Mouse (Mus musculus): ENCODE data around the gene Noc2l.

Noc2l gene

DNA sequence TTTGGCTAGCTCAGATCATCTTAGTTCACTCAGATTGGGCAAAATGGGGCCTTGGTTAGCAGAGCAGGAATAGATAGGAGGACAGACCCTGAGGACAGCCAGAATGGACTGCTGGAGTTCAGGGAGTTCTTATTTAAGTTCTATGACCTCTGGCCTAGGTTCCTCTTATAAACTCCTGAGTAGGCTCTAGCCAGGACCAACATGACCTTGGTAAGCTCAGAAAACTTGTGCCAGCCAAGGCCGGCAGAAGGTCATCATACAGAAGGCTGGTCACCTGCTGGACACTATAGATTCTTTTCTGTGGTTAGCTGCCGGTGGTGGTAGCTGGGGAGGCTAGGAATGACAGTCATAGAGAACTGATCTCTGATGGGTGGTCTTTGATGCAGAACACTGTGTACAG, 19.6 kb upstream of the Noc2l start:
- DNase-seq (ENCODE audit: low read depth, low spot score) = no peak

DNA sequence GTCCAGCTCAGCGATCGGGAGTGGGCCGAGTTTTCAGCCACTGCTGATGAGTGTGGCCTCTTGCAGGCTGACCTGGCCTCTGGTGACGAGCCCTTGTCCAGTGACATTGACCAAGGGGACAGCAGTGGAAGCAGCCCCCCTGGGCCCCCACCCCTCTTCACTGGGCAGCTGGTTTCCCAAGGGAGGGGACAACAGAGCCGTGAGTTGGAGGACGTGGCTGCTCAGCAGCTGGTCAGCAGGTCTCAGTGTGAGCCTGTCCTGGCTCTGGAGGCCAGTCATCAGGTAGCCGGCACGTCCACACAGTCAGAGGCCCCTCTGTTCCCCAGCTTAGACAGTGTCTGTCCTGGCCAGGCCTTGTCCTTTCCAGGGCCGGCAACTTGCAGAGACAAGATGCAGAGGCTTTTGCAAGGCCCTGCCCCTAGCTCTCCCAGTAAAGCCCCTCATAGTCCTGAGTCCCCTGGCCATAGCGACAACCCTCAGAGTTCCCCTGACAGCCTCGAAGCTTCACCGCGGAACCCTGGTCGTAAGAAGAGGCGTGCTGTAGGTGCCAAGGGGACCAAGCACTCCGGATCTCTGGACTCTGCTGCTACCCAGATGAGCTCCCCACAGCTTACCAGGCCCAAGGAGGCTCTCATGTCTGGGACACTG, 18.7 kb upstream of the Noc2l start:
- no peak for DNase-seq (ENCODE audit: low read depth, low spot score)

DNA sequence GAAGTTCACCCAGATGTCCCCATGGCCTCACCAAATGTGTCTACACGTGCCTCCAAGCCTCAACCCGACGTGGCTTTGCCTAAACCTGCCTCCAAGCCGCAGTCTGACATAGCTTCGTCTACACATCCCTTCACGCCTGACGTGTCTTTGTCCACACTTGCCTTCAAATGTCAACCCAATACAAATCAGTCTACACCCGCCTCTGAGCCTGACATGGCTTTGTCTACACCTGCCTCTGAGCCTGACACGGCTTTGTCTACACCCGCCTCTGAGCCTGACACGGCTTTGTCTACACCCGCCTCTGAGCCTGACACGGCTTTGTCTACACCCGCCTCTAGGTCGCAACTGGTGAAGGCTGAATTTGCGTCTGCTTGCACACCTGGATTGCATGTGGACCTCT, 18.0 kb upstream of the Noc2l start:
- no peak for DNase-seq (ENCODE audit: low read depth, low spot score)

DNA sequence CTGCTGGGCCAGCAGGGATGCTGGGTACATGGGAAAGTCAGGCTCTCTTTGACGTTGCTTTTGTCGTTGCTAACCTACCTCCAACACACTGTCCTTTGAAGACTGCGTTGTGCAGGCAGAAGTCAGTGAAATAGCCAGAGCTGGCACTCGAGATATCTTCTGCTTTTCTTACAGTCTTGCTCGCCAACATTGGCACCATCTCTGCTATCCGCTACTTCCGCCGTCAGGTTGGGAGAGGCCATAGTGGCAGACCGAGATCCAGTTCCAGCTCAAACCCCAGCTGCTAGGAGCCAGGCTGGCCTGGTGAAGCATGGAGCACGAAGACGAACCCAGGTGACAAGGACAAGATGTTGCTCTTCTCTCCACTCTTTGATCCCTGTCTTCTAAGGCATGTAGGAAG, 15.9 kb upstream of the Noc2l start:
- DNase-seq (ENCODE audit: low read depth, low spot score) = no peak

DNA sequence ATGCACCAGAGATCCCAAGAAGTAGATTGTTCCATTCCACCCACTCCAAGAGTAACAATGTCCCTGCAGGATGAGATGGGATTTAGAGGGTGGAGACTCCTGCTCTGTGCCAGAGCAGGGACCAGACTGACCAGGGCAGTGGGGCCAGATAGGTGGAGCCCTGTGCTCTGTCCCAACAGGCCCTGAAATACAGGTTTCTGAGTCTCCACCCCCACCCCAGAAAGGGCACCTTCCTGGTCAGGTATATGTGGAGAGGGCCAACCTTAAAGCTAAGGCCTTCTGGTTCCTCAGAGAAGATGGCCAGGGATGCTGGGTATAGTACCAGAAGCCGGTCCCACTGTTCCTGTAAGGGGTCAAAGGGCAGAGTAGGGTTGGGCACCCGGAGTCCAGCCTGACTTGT, 11.5 kb upstream of the Noc2l start:
- DNase-seq (ENCODE audit: low read depth, low spot score) = no peak

DNA sequence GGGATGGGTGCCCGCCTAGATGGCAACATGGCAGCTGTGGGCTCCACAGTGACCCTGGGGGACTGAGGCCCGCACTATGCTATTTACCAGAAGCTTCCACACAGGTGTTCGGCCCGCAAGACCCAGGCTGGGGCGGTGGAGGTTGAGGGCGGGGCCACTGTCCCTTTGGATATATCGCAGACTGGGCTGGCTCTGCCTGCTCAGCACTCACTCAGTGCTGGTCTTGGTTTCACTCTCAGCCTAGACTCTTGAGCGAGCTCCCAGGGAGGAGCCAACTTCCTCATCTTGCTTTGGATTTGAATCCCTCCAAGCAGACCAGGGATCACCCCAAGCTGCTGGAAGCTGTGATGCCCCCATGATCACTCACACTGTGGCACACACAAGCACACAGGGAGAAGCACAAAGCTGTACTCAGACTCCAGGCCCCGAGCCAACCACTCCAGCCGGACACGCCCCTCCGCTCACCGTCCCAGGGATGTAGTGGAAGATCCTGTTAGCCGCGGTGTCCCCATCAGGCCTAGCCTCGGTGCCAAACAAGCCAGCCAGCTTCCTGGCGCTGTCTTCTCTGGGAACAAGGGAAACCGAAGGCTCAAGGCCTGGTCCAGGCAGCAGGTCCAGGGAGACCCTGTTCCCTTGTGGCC, 7.9 kb upstream of the Noc2l start:
- no peak for DNase-seq (ENCODE audit: low read depth, low spot score)

DNA sequence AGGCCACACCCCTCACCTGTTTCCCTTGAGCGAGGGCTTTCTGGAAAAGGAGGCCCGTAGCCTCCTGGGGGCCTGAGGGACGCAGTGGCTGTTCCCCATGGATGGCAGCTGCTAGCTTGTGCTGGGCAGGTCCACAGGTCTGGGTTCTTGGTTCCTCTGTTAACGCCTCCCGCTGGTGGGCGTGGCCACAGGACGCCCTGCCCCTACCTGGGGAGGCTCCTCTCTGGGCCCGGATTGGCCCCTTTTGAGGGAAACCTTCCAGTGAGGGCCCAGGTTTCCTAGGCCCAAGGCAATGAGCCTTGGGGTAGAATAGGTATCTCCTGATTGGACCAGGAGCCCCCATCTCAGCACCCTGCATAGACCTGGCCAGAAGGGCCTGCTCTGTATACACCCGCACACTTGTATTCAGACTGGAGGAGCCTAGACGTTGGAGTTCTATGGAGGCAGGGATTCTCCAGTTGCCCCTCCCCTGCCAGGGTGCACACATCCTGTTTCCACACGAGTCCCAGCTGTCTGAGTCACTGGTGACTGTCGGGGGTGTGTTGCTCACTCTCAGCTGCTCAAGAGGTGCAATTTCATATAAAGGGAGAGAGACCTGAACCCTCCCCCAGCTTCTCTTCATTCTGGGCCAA, 7.3 kb upstream of the Noc2l start:
- DNase-seq (ENCODE audit: low read depth, low spot score) = no peak

DNA sequence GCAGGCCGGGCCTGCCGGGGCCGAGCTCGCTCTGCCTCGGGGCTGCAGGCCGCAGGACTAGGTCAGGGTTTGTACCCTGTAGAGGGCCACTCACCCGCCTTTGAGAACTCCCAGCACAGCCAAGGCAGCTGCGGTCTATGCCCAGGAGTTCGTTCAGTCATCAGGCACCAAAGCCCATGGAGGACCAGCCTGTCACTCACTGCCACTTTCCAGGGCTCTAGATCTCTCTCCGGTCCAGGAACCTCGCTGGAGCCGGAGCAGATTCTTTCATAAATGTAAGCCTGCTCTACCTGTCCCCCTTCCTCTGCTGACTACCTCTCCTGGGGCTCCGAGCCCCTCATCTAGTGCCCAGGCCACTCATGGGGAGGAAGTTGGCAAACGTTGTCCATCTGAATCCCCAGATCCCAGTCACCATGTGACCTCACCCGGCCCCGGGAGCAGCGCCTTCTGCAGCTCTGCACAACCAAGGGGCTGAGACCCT, 1.7 kb upstream of the Noc2l start:
- DNase-seq (ENCODE audit: low read depth, low spot score) = no peak

DNA sequence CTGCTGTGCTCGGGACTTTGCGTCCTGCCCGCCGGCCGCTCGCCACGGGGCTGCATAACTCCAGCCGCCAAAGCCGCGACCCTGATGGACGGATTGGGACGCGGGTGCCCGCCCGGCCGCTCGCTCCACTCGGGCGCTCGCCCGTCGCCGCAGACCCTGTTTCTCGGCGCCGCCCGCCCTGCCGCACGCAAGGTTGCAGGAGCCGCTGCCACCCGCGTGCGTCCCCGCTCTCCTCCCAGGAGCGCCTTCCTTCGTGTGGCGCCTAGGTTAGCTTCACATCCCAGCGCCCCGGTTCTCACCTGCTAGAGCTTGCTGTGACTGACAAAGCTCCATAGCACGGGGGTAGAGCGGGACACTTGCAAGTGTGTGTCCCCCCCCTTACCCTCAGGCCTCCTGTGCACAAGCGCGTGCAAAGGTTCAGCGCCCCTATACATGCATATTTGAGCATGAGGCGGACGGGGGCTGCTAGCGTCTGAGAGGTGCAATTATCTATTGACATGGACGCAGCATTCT, 1.1 kb upstream of the Noc2l start, which contains the start of gene Plekhn1:
TSS of gene Plekhn1 (minus strand) at position 157 of the 513 bp plus-strand sequence.
- DNase-seq (ENCODE audit: low read depth, low spot score) = peak; percentile 68

DNA sequence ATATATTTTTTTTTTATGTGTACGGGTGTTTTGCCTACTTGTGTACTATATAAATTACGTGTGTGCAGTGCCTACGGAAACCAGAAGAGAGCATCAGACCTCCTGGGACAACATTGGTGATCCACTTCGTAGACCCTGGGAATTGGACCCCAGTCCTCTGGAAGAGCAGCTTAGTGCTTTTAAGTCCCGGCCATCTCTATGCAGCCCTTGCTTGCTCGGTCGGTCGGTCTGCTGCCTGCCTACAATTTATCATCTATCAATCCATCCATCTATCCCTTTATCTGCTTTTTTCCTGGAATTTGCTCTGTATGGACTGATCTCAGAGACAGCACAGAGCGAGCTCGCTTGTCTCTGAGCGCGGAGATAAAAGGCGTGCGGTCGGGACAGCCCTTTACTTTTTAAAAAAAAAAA, 445 bp upstream of the Noc2l start:
- peak; percentile 75 for DNase-seq (ENCODE audit: low read depth, low spot score)

DNA sequence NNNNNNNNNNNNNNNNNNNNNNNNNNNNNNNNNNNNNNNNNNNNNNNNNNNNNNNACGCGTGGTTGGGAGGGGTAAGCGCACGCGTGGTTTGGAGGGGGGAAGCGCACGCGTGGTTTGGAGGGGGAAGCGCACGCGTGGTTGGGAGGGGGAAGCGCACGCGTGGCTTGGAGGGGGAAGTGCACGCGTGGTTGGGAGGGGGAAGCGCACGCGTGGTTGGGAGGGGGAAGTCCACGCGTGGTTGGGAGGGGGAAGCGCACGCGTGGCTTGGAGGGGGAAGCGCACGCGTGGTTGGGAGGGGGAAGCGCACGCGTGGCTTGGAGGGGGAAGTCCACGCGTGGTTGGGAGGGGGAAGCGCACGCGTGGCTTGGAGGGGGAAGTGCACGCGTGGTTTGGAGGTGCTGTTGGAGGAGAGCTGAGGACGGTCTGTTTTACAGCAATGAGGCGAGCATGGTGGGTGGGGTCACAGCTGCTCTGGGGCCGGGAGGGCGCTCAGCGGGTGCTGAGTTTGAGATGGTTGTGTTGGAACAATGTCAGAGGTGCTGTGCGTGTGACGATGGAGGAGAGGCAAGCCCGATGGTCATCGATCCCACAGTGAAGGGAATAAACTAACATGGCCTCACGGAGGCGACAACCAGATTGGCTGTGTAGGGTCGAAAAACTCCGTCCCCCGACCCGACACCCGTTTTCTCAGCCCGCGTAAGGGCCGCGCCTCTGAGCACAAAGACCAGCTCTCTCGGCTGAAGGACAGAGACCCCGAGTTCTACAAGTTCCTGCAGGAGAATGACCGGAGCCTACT, 1.0 kb downstream of the Noc2l start:
- DNase-seq (ENCODE audit: low read depth, low spot score) = no peak

DNA sequence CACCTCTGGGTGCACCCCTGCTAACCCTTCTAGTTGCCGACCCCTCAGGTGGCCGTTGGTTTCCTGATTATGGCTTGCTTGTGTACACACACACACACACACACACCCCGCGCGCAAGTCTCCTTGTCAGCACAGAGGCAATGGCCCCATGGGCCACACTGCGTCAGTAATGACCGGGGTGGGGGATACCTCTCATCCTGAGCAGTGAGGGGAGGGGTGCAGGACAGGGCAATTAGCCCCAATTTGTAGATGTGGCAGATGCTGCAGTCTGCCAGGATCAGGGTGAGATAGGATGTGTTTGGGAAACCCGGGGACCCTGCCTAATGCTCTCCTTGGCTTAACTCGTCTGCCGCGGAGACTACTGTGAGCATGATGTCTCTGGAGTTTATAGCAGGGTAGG, 13.8 kb downstream of the Noc2l start:
- no peak for DNase-seq (ENCODE audit: low read depth, low spot score)

DNA sequence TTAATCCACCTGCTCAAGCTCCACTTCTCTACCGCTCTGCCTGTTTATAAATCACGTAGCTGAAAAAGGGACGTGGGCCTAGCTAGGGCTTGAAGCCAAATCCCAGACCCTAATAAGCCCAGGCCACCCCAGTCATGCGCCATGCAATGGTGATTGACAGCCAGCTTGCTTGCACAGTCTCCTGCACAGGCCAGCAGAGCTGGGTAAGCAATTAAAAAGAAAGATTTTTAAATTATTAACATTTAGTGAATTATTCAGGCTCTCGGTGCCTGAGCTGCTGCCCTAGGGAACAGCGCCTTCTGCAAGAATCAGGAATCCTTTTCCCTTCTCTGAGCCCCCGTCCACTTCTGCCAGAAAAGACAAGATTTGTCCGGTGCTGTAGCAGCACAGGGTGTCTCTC, 15.3 kb downstream of the Noc2l start:
- no peak for DNase-seq (ENCODE audit: low read depth, low spot score)

DNA sequence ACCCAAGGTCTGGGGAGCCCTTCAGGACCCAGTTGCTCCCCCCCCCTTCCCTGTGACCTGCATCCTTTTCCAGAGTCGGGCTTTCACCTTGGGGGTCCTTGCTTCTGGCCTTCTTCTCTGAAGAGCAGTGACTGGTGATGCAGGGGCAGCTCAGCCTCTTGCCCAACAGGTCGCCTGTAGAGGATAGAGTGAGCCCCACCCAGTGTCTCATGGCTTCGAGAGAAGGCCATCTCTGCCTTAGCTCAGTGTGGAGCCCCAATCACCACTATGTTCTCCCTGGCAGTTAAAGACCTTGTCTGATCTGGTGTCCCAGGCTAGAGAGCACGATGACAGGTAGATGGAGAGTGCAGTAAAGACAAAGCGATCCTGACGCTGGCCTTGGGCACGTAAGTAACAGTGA, 16.3 kb downstream of the Noc2l start:
- DNase-seq (ENCODE audit: low read depth, low spot score) = no peak

DNA sequence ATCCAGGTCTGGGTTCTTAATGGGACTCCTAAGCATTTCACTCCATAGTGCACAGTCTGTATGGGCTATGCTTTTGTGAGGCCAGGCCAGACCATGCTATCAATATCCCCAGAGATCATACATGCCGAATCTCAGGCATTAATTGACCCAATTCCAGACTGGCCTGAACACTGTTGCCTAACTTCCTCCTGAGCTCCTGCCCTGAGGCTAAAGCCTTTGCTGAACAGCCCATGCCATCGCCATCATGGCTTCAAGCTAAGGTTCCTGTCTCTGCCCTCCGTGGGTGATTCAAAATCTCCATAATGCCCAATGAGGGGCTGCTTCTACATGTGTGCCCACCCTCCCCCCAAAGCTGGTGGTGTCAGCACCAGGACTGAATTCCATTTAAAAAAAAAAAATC, 16.8 kb downstream of the Noc2l start:
- no peak for DNase-seq (ENCODE audit: low read depth, low spot score)

DNA sequence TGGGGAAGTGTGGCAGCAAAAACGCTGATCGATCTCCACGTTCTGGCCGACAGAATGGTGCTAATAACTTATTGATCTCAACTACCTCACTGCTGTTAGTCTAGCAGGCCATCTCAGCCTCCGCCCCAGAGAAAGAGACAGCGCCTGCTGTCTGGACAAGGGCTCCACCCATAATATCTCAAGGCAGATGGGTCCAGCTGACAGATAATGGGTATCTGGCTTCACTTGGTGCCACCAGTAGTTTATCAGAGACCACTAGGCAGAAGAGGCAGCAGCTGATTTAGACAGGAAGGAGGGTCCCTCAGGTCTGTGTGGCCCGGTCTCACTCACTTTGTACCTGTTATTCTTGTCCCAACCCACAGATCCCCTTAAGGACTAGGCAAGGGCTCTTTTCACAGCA, 17.2 kb downstream of the Noc2l start:
- no peak for DNase-seq (ENCODE audit: low read depth, low spot score)

DNA sequence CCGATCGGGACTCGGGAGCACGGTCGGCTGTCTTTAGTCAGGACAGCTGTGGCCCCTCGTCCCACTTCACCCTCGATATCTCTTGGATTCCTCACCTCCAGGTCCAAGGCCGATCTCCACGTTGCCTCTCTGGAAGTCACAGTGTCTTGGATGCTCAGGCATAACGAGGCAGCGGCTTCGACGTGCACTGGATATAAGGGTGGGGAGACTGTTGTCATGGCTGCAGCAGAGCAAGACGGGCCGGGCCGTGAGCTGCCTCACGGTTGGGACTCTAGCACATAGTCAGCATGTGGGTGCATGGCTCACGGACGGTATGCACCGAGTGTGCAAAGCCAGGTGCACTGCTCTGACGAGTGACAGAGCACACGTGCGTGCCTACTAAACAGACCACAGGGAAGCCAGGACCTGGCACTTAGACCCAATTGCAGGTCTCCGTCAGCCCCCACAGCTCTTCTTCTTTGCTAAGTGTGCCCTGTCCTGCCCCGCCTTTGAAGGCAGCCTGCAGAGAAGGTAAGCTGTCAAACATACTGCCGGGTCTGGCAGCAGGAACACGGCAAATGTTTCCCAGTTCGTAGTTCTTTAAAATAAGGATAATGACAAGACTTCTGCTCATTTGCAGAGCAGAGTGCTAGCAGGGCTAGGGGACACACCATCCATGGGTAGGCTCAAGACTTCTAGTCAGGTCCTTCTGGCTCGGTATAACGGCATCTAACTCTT, 18.7 kb downstream of the Noc2l start:
- DNase-seq (ENCODE audit: low read depth, low spot score) = no peak

DNA sequence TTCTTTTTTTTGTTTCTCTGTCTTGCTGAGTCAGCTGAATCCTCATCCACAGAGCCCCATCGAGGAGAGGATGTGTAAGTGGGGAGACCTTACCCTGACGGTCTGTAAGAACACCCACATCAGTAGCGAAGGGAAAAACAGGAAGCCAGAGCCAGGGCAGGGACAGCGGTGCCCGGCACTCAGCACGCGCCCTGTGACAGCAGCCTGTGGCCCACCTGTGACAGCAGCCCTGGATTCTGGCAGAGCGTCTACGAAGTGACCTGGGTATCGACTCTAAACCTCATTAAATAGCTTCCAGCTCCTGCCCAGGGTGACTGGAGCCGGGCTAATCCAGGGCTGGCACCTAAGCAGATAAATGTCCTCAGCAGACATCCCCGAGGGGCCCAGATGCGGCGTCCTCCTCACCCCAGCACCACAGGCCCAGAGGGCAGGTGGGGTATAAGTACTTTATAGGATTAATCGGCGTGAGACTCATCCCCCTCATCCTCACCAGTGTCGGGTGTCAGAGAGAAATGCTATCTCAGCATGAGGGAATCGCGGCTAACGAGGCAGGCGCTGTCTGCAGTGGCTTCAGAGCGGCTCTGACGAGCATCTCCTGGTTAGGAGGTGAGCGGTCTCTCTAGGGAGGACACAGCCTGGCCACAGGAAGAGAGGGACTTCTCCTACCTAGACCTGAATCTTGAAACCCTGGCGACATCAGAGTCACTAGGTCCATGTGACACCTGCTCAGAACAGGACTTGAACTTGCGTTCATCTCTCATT, 19.4 kb downstream of the Noc2l start, which contains the start of gene Samd11:
TSS of gene Samd11 (minus strand) at position 580 of the 762 bp plus-strand sequence.
- no peak for DNase-seq (ENCODE audit: low read depth, low spot score)
